Mouse (Mus musculus) intestine, embryonic 16.5 days (tissue): ENCODE results near the gene Slc1a2. TPM values are rescaled to one million over a fixed set of nuclear protein-coding genes. Genes with fewer than 3 reads are reported as not detected.

Experiments
- ATAC-seq: fragments of 200-750 bp; cut with Nextera tagmentation; 2 replicates; pipeline ENCODE4 v1.8.0; 2017; ENCODE audit warnings: moderate TSS enrichment, moderate library complexity
- H3K27ac ChIP-seq: fragments of 300-500 bp; sonication (generic); 2 replicates; pipeline ENCODE4 v1.5.1; 2014; ENCODE audit warnings: mild to moderate bottlenecking, low read length
- H3K27me3 ChIP-seq: fragments of 300-500 bp; sonication (generic); replicated peaks from 2 replicates; pipeline ENCODE4 v1.6.1; 2014; ENCODE audit warnings: low read length, control low read depth, mixed read lengths; ENCODE audit not compliant: control insufficient read depth, insufficient read depth
- H3K36me3 ChIP-seq: fragments of 300-500 bp; sonication (generic); 2 replicates; pipeline ENCODE4 v1.6.1; 2014; ENCODE audit warnings: low read length, control low read depth; ENCODE audit not compliant: control insufficient read depth, insufficient read depth
- H3K4me1 ChIP-seq: fragments of 300-500 bp; sonication (generic); 2 replicates; pipeline ENCODE4 v1.6.1; 2014; ENCODE audit warnings: low read length, control low read depth, mixed read lengths; ENCODE audit not compliant: control insufficient read depth, insufficient read depth
- H3K4me2 ChIP-seq: fragments of 300-500 bp; sonication (generic); 2 replicates; pipeline ENCODE4 v1.6.1; 2014; ENCODE audit warnings: low read depth, low read length, control low read depth
- H3K4me3 ChIP-seq: fragments of 300-500 bp; sonication (generic); 2 replicates; pipeline ENCODE4 v1.5.1; 2014; ENCODE audit warnings: mild to moderate bottlenecking, low read length
- H3K9ac ChIP-seq: fragments of 300-500 bp; sonication (generic); 2 replicates; pipeline ENCODE4 v1.6.1; 2014; ENCODE audit warnings: low read depth, low read length
- H3K9me3 ChIP-seq: fragments of 300-500 bp; sonication (generic); 2 replicates; pipeline ENCODE4 v1.6.1; 2016; ENCODE audit warnings: low read length, control low read depth; ENCODE audit not compliant: control insufficient read depth
- WGBS: fragments of 180-500 bp; shearing (Covaris S2); extraction: QIAGEN DNeasy Blood & Tissue Kit; methylation state at CpG from one replicate; pipeline ENCODE4 v1.1.7; 2014; 5-methylcytosine and 5-hydroxymethylcytosine counted together
- polyA plus RNA-seq: library from polyadenylated mRNA; unstranded; fragments of >200 nt; fragmentation: Nextera tagmentation; extraction: Ambion mirVana; gene quantifications from 2 replicates; pipeline ENCODE4 v1.2.1, GENCODE M21; 2015

The Slc1a2 gene
- polyA plus RNA-seq, 1 experiment from 2014 or later = 0.13 TPM

GRCm38 (mm10) chr2:102805761-102806496, 147.5 kb downstream of the Slc1a2 start:
- no peaks in the 10 kb centered on the region for H3K9me3 ChIP-seq
- peak; percentile 56; the same call in 1 of the 2 replicates for ATAC-seq

DNA sequence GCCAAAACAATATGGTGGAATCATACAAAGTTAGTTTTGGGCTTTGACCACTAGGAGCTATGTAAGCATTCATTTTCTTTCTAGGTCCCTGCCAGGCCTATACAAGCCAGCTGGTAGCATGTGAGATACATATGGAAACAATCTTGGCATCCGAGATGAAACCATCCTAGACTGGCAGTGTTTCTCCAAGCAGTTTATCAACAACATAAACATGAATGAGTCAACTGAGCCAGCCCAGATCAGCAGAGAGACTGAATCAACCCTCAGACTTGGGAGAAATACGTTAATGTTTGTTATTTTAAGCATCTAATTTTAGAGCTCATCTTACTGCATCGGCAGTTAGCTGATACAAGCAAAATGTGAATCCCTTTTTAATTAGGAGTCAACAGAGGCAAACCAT, 149.2 kb downstream of the Slc1a2 start:
- no peak overlapping the region for H3K4me3 ChIP-seq
- H3K27me3 ChIP-seq = no peaks in the 10 kb centered on the region
- no peaks in the 10 kb centered on the region for H3K9me3 ChIP-seq
- no peaks in the 10 kb centered on the region for H3K4me1 ChIP-seq
- H3K4me2 ChIP-seq = no peak overlapping the region
- H3K36me3 ChIP-seq = no peaks in the 10 kb centered on the region
- H3K27ac ChIP-seq = no peak overlapping the region
- H3K9ac ChIP-seq = no peak overlapping the region
- 58% methylated on average over 3 of the region's 3 CpGs for WGBS
- no peak for ATAC-seq

More at GRCm38 (mm10) chr2:102805761-102806496, 147.5 kb downstream of the Slc1a2 start:
- Histone ChIP-seq H3K27ac (no peak overlapping the region), H3K4me1 (no peaks in the 10 kb centered on the region), H3K9ac (no peak overlapping the region), H3K36me3 (no peaks in the 10 kb centered on the region), H3K4me2 (no peak overlapping the region), H3K4me3 (no peak overlapping the region), H3K27me3 (no peaks in the 10 kb centered on the region)
- 65% methylated on average over 4 of the region's 4 CpGs for WGBS

- Histone ChIP-seq H3K4me2 (no peak overlapping the region), H3K4me3 (no peak overlapping the region), H3K27me3 (no peaks in the 10 kb centered on the region), H3K36me3 (no peaks in the 10 kb centered on the region), H3K27ac (no peak overlapping the region), H3K9me3 (no peaks in the 10 kb centered on the region), H3K9ac (no peak overlapping the region), H3K4me1 (no peaks in the 10 kb centered on the region)
- no peak for ATAC-seq
- WGBS = 79% methylated on average over 1 of the region's 1 CpGs
Measured at GRCm38 (mm10) chr2:102809436-102809835, 151.0 kb downstream of the Slc1a2 start.

DNA sequence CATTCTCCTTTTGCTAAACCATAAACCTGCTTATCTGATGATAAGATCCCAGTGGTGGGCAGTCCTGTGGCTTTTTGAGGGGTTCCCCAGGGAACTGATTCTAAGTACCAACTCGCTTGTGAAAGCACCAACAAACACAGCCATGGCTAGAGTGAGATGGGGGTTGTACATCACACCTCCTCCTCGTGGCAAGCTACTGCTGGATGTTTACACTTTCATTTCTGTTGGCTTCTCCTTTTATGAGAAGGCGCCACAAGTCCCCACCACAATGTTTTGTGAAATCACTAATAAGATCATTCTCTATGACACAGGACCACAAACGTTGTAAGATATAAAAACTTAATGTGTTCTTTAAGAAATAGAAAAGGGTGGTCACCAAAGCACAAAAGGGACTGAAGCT, 154.3 kb downstream of the Slc1a2 start:
- no peak overlapping the region for H3K4me2 ChIP-seq
- 66% methylated on average over 4 of the region's 4 CpGs for WGBS
- no peaks in the 10 kb centered on the region for H3K36me3 ChIP-seq
- no peak overlapping the region for H3K4me3 ChIP-seq
- no peak overlapping the region for H3K27ac ChIP-seq
- no peak overlapping the region for H3K9ac ChIP-seq
- no peak for ATAC-seq
- no peaks in the 10 kb centered on the region for H3K27me3 ChIP-seq
- H3K9me3 ChIP-seq = no peaks in the 10 kb centered on the region
- H3K4me1 ChIP-seq = peaks cover 13% of the 10 kb centered on the region

GRCm38 (mm10) chr2:102815289-102815809, 156.9 kb downstream of the Slc1a2 start:
- WGBS = 22% methylated on average over 6 of the region's 6 CpGs
- H3K4me3 ChIP-seq = no peak overlapping the region
- no peaks in the 10 kb centered on the region for H3K36me3 ChIP-seq
- peak; percentile 96 for ATAC-seq
- H3K27ac ChIP-seq = peak overlapping the region; percentile 77
- H3K4me1 ChIP-seq = peaks cover 13% of the 10 kb centered on the region
- H3K27me3 ChIP-seq = no peaks in the 10 kb centered on the region
- no peak overlapping the region for H3K4me2 ChIP-seq
- H3K9ac ChIP-seq = no peak overlapping the region
- no peaks in the 10 kb centered on the region for H3K9me3 ChIP-seq

GRCm38 (mm10) chr2:102820225-102820711, 161.8 kb downstream of the Slc1a2 start:
- H3K4me3 ChIP-seq = no peak overlapping the region
- H3K36me3 ChIP-seq = no peaks in the 10 kb centered on the region
- peak; percentile 47; the same call in 1 of the 2 replicates for ATAC-seq
- H3K4me1 ChIP-seq = peaks cover 8% of the 10 kb centered on the region
- H3K4me2 ChIP-seq = no peak overlapping the region
- no peaks in the 10 kb centered on the region for H3K9me3 ChIP-seq
- no peak overlapping the region for H3K9ac ChIP-seq
- H3K27me3 ChIP-seq = no peaks in the 10 kb centered on the region
- WGBS = 74% methylated on average over 5 of the region's 5 CpGs
- H3K27ac ChIP-seq = no peak overlapping the region

DNA sequence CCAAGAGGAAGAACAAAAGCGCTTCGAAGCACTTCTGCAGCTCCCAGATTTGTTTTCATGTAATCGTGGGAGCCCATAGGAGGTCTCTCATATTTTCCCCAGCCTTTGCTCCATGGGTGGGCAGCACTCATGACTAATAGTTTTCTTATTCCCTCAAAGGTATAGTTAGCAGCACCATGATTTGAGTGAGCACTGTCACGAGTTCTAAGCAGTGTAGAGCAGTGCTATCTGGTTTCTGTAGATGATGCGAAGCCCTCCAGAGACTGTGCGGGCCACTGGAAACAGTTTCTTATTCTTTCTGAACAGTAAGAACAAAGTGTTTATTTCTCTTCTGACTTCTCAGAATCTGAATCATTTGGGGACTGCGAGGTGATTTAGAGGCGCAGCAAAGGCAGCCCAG, 162.3 kb downstream of the Slc1a2 start:
- Histone ChIP-seq H3K27ac (no peak overlapping the region), H3K4me2 (no peak overlapping the region), H3K4me1 (peaks cover 6% of the 10 kb centered on the region), H3K27me3 (no peaks in the 10 kb centered on the region), H3K9ac (no peak overlapping the region), H3K36me3 (no peaks in the 10 kb centered on the region), H3K9me3 (no peaks in the 10 kb centered on the region), H3K4me3 (no peak overlapping the region)
- ATAC-seq = no peak
- 72% methylated on average over 8 of the region's 8 CpGs for WGBS

GRCm38 (mm10) chr2:102822036-102822435, 163.6 kb downstream of the Slc1a2 start:
- H3K9ac ChIP-seq = no peak overlapping the region
- H3K4me3 ChIP-seq = no peak overlapping the region
- H3K4me1 ChIP-seq = peaks cover 3% of the 10 kb centered on the region; the same call in 1 of the 2 replicates
- no peak overlapping the region for H3K27ac ChIP-seq
- H3K27me3 ChIP-seq = no peaks in the 10 kb centered on the region
- no peaks in the 10 kb centered on the region for H3K9me3 ChIP-seq
- H3K4me2 ChIP-seq = no peak overlapping the region
- no peak for ATAC-seq
- no peaks in the 10 kb centered on the region for H3K36me3 ChIP-seq
- WGBS = 91% methylated on average over 6 of the region's 6 CpGs

DNA sequence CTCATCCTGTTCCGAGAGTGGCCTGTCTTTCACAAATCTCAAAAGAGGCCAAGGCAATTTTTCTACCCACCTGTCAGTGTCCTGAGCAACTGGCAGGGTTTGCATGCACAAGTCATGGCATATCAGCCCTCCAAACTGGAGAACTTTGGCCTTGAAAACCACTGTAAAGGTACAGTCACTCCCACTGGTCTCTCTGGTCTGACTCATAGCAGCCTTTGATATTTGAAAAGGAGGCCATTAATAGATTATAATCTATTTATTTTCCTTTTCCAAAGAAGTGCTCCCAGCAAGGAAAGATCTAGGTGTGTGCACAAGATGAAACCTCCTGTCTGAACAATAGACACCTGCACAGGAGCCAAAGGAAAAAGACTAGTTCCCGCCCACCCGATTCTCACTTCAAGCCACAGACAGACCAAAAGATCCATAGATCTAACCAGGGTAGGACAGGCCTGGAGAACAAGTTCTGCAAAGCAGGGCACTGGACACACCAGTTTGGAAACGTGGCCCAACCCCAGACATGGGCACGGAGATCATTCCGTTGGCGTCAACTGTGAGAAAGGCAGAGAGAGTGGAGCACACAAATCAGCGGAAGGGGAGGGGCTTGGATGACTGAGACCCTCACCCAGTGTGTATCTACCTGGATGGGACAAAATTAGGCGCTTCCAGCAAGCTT, 167.6 kb downstream of the Slc1a2 start:
- ATAC-seq = peak; percentile 79

More for the DNA sequence above, 167.6 kb downstream of the Slc1a2 start:
- 85% methylated on average over 9 of the region's 9 CpGs for WGBS
- Histone ChIP-seq H3K4me2 (no peak overlapping the region), H3K9me3 (no peaks in the 10 kb centered on the region), H3K4me3 (no peak overlapping the region), H3K9ac (no peak overlapping the region), H3K27ac (peak overlapping the region; percentile 4; the same call in 1 of the 2 replicates), H3K36me3 (no peaks in the 10 kb centered on the region), H3K27me3 (no peaks in the 10 kb centered on the region), H3K4me1 (peaks cover 3% of the 10 kb centered on the region; the same call in 1 of the 2 replicates)
